Mouse (Mus musculus): Measurements from ENCODE around the gene Vmn1r15. TPM values are rescaled to one million over a fixed set of nuclear protein-coding genes. Genes with fewer than 3 reads are reported as not detected.

Vmn1r15 gene
- not detected in 2 replicates for polyA plus RNA-seq (2015; fragmentation: Nextera tagmentation; extraction: Ambion mirVana)

DNA sequence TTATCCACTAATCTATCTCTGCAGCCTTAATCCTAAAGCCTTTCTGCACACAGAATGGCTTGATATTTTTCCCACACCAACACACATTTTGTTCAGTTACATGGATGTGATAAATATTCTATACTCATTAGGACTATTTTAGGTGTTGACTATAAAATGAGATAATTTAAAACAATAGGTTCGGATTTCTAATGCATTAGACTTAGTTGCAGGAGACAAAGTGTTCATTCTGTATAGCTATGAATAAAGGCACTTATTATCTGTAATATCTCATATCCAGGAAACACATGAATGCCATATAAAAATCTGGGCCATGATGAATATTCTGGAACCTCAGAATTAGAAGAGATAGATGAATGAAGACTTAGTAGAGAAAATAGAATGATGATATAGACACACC is at the start of gene Vmn1r15:
Gene Vmn1r15 (plus strand): TSS at position 301 of the 400 bp plus-strand sequence.
- DNase-seq (ENCODE audit: low spot score) = no peak

DNA sequence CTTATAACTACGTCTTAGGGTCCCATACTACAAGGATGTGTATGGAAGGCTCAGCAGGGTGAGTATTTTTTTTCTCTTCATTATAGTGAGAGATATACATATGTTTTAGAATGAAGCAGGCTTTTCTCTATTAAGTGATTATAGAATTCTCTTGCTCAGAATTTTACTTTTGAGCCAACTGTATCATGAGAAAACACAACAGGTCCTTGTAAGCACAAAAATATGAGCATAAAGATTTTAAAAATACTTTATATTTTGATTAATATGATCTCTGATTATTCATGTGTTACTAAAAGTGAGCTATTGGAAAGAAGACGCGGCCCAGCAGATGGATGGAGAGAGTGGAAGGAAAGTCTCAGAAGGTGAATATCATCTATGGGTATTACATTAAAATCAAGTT is 26.4 kb upstream of the Vmn1r15 start, which contains the start of gene Vmn1r14:
Gene Vmn1r14 (plus strand): TSS at position 301 of the 400 bp plus-strand sequence.
- DNase-seq (ENCODE audit: low spot score) = no peak

DNA sequence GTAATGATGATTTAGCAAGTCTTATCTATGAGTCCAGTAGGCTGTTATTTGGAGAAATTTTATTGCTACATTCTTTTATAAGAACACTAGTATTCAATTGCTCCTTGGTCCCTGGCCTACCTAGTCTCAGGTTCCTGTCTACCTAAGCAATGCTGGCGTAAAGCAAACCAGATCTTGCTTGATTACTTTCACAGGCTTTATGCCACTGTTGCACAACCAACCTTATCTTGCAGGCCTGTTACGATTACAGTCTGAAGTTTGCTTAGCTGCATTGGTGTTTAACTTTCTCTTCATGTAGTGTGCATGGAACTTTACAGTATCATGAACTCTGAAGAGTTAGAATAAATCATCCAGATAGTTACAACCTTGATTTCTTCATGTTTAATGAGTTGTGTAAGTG is 3.2 kb downstream of the Vmn1r15 start:
- DNase-seq (ENCODE audit: low spot score) = no peak

DNA sequence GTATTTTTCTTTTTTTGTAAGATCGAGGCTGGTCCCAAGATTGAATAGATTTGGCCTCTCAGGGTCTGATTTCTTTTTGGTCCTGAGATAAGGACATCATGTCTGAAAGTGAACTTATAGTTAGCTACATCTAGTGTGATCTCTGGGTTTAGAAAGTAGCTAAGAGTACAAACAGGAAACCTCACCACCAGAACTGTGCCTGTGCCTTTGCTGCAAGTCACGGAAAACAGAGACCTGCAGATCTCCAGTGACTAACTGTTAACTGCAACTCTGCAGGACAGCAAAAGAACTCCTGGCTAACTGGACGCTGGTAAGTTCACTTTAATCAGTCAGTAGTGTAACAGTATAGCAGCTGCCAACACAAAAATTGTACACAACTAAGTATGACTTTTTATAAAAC is 14.1 kb downstream of the Vmn1r15 start:
- no peak for DNase-seq (ENCODE audit: low spot score)

DNA sequence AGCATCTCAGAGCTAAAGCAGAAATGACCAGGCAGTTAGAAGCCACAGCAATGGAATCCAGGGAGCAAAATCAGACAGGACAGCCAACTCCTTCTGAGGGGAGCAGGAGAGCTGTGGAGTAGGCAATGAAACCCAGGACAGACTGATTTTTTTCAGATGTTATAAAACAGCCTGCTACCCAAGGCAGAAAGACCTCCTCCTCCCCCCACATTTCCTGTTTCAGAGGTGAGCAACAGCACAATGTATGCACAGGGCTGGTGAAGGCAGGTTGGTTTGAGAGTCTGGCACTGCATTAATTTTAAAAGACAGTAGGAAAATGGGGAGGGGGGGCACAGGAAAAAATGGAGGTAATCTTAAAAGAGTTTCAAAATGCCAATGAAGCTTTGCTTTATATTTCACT is 14.8 kb downstream of the Vmn1r15 start:
- no peak for DNase-seq (ENCODE audit: low spot score)

DNA sequence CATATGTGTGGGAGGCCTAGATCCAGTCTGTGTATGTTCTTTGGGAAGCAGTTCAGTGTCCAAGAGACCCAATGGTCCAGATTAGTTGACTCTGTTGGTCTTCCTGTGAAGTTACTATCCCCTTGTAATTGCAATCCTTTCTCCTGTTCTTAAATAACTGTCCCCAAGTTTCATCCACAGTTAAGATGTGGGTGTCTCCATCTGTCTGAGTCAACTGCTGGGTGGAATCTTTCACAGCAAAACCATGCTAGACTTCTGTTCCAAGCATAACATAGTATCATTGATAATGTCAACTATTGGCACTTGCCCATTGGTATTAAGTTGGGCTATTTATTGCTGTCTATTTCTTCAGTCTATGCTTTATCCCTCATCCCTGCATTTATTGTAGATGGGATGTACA is 21.2 kb downstream of the Vmn1r15 start:
- no peak for DNase-seq (ENCODE audit: low spot score)

Other genes with a start within 250 kb of the Vmn1r15 start
- gene Vmn1r7, start 232.6 kb upstream of the Vmn1r15 start, polyA plus RNA-seq (2015; fragmentation: Nextera tagmentation; extraction: Ambion mirVana) = not detected in 2 replicates
- gene Vmn1r8, start 225.7 kb upstream of the Vmn1r15 start, polyA plus RNA-seq (2015; fragmentation: Nextera tagmentation; extraction: Ambion mirVana) = not detected in 2 replicates
- not detected in 2 replicates for gene Vmn1r9, start 191.2 kb upstream of the Vmn1r15 start, polyA plus RNA-seq (2015; fragmentation: Nextera tagmentation; extraction: Ambion mirVana)
- not detected in 2 replicates for gene Vmn1r10, start 148.5 kb upstream of the Vmn1r15 start, polyA plus RNA-seq (2015; fragmentation: Nextera tagmentation; extraction: Ambion mirVana)
- gene Vmn1r11, start 124.5 kb upstream of the Vmn1r15 start, polyA plus RNA-seq (2015; fragmentation: Nextera tagmentation; extraction: Ambion mirVana) = not detected in 2 replicates
- not detected in 2 replicates for gene Vmn1r12, start 101.0 kb upstream of the Vmn1r15 start, polyA plus RNA-seq (2015; fragmentation: Nextera tagmentation; extraction: Ambion mirVana)
- not detected in 2 replicates for gene Vmn1r13, start 54.7 kb upstream of the Vmn1r15 start, polyA plus RNA-seq (2015; fragmentation: Nextera tagmentation; extraction: Ambion mirVana)
- gene Vmn1r14, start 26.3 kb upstream of the Vmn1r15 start, polyA plus RNA-seq (2015; fragmentation: Nextera tagmentation; extraction: Ambion mirVana) = not detected in 2 replicates
- not detected in 2 replicates for gene Vmn1r16, start 71.5 kb downstream of the Vmn1r15 start, polyA plus RNA-seq (2015; fragmentation: Nextera tagmentation; extraction: Ambion mirVana)
- gene Vmn1r17, start 105.8 kb downstream of the Vmn1r15 start, polyA plus RNA-seq (2015; fragmentation: Nextera tagmentation; extraction: Ambion mirVana) = not detected in 2 replicates
- not detected in 2 replicates for gene Vmn1r18, start 137.8 kb downstream of the Vmn1r15 start, polyA plus RNA-seq (2015; fragmentation: Nextera tagmentation; extraction: Ambion mirVana)
- gene Vmn1r19, start 145.8 kb downstream of the Vmn1r15 start, polyA plus RNA-seq (2015; fragmentation: Nextera tagmentation; extraction: Ambion mirVana) = not detected in 2 replicates
- not detected in 2 replicates for gene Vmn1r20, start 171.0 kb downstream of the Vmn1r15 start, polyA plus RNA-seq (2015; fragmentation: Nextera tagmentation; extraction: Ambion mirVana)